Mouse (Mus musculus): ENCODE results near the gene Runx3. TPM values are rescaled to one million over a fixed set of nuclear protein-coding genes. Genes with fewer than 3 reads are reported as not detected.
A peak's percentile ranks its signal among the peaks of the same experiment; 100 is the strongest.

Runx3 gene
- polyA plus RNA-seq, 1 experiment from 2014 or later: 0.54 TPM

DNA sequence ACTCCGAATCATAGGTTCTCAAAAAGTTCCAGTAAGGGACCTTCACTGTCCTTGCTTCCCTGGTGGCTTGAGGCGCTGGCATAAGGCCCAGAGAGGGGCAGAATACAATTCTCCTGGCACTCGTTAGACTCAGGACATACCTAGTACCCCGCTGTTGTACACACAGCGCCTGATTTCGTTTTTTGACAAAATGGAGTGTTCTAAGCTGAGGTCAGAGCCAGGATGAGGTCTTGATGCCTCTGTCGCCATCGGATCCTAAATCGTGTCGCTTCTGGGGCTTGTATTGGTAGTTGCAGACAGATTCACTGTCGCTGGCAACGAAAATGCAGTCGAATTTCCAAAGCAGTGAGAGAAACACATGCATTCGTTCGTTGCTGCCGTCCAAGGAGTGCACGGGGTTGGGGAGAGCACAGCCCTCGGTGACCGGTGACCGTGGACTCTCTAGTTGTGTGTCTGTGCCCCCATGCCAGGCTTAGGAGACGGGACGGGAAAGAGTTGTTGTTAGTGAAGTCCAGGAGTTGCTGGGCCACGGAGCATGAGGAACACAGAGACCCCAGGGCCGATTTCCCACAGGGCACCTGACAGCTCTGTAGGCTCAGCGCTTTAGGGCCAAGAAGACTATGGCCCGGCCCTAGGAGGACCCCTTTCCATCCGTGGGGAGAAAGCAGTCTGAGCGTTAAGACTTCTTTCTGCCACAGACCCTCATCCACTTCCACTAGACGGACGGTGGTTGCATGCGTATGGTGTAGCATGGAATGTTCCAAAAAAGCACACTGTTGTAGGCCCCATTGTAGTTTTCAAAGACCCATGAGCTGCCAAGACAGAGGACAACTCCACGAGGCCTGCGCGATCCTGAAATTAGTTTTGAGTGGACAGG lies 30.9 kb downstream of the Runx3 start:
- H3K9ac ChIP-seq (ENCODE audit: low read length): no peak overlapping the region
- peaks cover 16% of the 10 kb centered on the region; the same call in 1 of the 2 replicates for H3K4me1 ChIP-seq (ENCODE audit: control insufficient read depth, insufficient read depth, low read length)
- no peak for ATAC-seq (ENCODE audit: insufficient read depth, low FRiP score)
- no peaks in the 10 kb centered on the region for H3K36me3 ChIP-seq (ENCODE audit: control insufficient read depth, insufficient read depth, low read length)
- peaks cover 92% of the 10 kb centered on the region for H3K27me3 ChIP-seq (ENCODE audit: control insufficient read depth, insufficient read depth, low read length)
- 16% methylated on average over 34 of the region's 34 CpGs for WGBS
- no peaks in the 10 kb centered on the region for H3K9me3 ChIP-seq (replicated peaks; ENCODE audit: control insufficient read depth, low read length)
- no peak overlapping the region for H3K27ac ChIP-seq (ENCODE audit: low read length)
- H3K4me3 ChIP-seq (replicated peaks; ENCODE audit: low read length): no peak overlapping the region
- no peak overlapping the region for H3K4me2 ChIP-seq (ENCODE audit: low read depth, low read length)

DNA sequence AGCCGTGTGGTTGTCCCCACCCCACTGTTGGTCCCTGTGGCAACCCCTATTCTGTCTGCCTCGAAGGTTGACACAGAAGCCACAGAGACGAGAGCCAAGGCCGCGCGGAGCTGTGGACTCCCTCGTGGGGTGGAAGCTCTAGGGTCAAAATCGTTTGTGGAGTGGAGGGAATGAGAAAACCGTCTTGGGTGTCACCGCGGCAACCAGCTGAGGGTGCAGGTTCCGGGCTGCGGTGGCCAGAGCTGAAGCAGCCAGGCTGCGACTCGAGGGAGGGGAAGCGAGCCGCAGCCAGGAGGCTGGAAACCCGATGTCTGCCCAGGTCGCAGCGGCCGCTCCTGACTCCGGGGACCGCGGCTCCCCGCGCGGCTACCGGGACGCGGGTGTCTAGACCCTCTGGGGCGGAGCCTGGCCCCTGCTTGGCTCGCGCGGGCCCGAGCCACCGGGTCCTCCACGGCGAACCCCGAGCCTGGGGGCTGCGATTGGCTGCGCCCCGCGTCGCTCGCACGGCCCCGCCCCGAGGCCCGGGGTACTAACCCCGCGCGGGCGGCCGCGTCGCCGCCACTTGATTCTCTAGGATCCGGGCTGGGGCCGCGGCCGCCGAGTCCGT lies 31.6 kb downstream of the Runx3 start:
- WGBS: 2% methylated on average over 55 of the region's 63 CpGs
- H3K4me3 ChIP-seq (replicated peaks; ENCODE audit: low read length): peak overlapping the region; percentile 44
- ATAC-seq (ENCODE audit: insufficient read depth, low FRiP score): no peak
- H3K4me1 ChIP-seq (ENCODE audit: control insufficient read depth, insufficient read depth, low read length): peaks cover 9% of the 10 kb centered on the region; the same call in 1 of the 2 replicates
- H3K9me3 ChIP-seq (replicated peaks; ENCODE audit: control insufficient read depth, low read length): no peaks in the 10 kb centered on the region
- H3K9ac ChIP-seq (ENCODE audit: low read length): peak overlapping the region; percentile 64
- H3K36me3 ChIP-seq (ENCODE audit: control insufficient read depth, insufficient read depth, low read length): no peaks in the 10 kb centered on the region
- H3K4me2 ChIP-seq (ENCODE audit: low read depth, low read length): peak overlapping the region; percentile 63
- H3K27ac ChIP-seq (ENCODE audit: low read length): no peak overlapping the region
- H3K27me3 ChIP-seq (ENCODE audit: control insufficient read depth, insufficient read depth, low read length): peaks cover 96% of the 10 kb centered on the region

DNA sequence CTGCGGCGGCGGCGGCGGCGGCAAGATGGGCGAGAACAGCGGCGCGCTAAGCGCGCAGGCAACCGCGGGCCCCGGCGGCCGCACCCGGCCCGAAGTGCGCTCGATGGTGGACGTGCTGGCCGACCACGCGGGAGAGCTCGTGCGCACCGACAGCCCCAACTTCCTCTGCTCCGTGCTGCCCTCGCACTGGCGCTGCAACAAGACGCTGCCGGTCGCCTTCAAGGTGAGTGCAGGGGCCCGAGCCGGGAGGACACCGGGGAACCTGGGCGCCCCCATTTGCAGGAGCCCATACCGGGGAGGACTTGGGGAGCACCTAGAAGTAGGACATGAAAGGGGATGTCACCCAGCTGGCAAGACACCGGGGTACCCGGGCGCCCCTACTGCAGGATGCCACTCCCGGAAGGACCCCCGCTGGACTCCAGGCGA lies 32.4 kb downstream of the Runx3 start:
- WGBS: under 1% methylated on average over 45 of the region's 45 CpGs
- Histone ChIP-seq H3K27me3 (ENCODE audit: control insufficient read depth, insufficient read depth, low read length) (peaks cover 97% of the 10 kb centered on the region), H3K36me3 (ENCODE audit: control insufficient read depth, insufficient read depth, low read length) (no peaks in the 10 kb centered on the region), H3K4me3 (replicated peaks; ENCODE audit: low read length) (peak overlapping the region; percentile 44), H3K9me3 (replicated peaks; ENCODE audit: control insufficient read depth, low read length) (no peaks in the 10 kb centered on the region), H3K9ac (ENCODE audit: low read length) (peak overlapping the region; percentile 64), H3K4me1 (ENCODE audit: control insufficient read depth, insufficient read depth, low read length) (peaks cover 9% of the 10 kb centered on the region; the same call in 1 of the 2 replicates), H3K4me2 (ENCODE audit: low read depth, low read length) (peak overlapping the region; percentile 63), H3K27ac (ENCODE audit: low read length) (no peak overlapping the region)
- ATAC-seq (ENCODE audit: insufficient read depth, low FRiP score): peak; percentile 23; the same call in 1 of the 2 replicates

DNA sequence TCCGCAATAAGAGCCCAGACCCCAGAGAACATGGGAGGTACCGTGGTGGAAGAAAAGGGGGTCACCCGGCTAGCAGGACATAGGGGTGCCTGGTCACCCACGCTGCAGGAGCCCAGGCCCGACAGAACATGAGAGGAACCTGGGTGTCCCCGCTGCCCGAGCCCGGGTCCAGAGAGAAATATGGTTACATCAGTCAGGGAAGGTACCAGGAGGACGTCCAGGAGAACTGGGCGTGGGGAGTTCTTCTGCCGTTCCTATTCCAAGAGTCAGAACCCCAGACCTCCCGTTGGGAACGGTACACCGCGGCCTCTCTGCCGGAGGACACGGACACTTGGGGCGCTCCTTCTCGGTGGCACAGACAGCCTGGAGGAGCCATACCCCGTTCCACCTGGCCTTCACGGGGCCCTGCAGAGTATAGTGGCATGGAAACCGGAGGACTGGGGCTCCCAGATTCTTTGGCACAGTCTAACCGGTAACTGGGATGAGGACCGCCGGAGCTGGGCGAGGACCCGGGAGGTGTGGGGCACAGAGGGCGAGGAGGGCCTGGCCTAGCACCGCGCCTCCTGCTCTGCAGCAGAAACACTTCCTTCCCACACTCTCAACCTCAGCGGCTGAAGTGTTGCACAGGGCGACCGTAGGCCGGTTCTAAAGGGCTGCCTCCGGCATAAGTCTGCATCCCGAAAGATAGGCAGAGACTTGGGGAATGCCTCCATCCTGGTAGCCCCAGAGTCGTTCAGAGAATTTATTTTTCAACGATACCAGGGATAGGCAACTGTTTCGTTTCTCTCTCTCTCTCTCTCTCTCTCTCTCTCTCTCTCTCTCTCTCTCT lies 33.0 kb downstream of the Runx3 start:
- Histone ChIP-seq H3K4me1 (ENCODE audit: control insufficient read depth, insufficient read depth, low read length) (peaks cover 9% of the 10 kb centered on the region; the same call in 1 of the 2 replicates), H3K4me3 (replicated peaks; ENCODE audit: low read length) (peak overlapping the region; percentile 44), H3K9ac (ENCODE audit: low read length) (no peak overlapping the region), H3K27me3 (ENCODE audit: control insufficient read depth, insufficient read depth, low read length) (peaks cover 97% of the 10 kb centered on the region), H3K27ac (ENCODE audit: low read length) (no peak overlapping the region), H3K4me2 (ENCODE audit: low read depth, low read length) (peak overlapping the region; percentile 63; the same call in 1 of the 2 replicates), H3K9me3 (replicated peaks; ENCODE audit: control insufficient read depth, low read length) (no peaks in the 10 kb centered on the region), H3K36me3 (ENCODE audit: control insufficient read depth, insufficient read depth, low read length) (no peaks in the 10 kb centered on the region)
- WGBS: 2% methylated on average over 39 of the region's 39 CpGs
- ATAC-seq (ENCODE audit: insufficient read depth, low FRiP score): no peak

DNA sequence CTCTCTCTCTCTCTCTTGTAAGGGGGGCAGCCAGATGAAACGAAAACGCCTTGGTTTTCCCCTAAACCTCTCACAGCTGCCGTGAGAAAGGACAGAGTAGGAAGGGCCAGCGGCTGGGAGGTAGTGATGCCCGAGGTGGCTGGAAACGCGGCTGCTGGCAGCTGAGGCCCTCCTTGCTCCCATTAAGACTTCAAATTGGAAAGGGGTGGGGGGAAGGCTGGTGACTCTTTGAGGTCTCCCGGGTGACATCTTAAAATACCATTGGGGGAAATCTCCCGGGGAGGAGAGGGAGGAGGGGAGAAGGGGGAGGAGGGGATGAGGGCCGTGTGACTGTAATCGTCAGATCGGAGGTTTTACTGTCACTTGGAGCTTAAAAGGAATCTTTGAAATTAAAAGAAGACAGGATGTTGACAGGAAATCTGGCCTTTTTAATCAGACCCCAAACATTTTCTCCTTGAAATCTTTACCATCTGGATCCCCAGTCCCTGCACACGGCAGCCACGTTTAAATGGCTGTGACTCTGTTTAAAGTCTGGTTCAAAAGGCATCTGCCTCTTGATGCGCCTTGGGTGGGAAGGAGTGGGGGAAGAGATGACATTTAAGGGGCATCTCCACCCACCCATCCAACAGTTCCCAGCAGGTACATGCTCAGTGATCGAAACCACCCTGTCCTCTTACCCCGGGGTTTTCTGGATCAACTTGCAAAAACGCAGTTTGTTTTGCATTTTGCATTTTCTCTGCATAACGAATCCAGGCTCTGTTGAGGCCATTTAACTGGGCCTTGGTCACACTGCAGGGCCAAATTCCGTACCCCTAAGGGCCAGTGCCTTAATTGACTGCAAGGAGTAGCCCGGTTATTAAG lies 33.9 kb downstream of the Runx3 start:
- Histone ChIP-seq H3K9ac (ENCODE audit: low read length) (no peak overlapping the region), H3K36me3 (ENCODE audit: control insufficient read depth, insufficient read depth, low read length) (no peaks in the 10 kb centered on the region), H3K9me3 (replicated peaks; ENCODE audit: control insufficient read depth, low read length) (no peaks in the 10 kb centered on the region), H3K27me3 (ENCODE audit: control insufficient read depth, insufficient read depth, low read length) (peaks cover 97% of the 10 kb centered on the region), H3K4me1 (ENCODE audit: control insufficient read depth, insufficient read depth, low read length) (peaks cover 9% of the 10 kb centered on the region; the same call in 1 of the 2 replicates), H3K27ac (ENCODE audit: low read length) (no peak overlapping the region), H3K4me2 (ENCODE audit: low read depth, low read length) (no peak overlapping the region), H3K4me3 (replicated peaks; ENCODE audit: low read length) (no peak overlapping the region)
- WGBS: 4% methylated on average over 21 of the region's 21 CpGs
- no peak for ATAC-seq (ENCODE audit: insufficient read depth, low FRiP score)

DNA sequence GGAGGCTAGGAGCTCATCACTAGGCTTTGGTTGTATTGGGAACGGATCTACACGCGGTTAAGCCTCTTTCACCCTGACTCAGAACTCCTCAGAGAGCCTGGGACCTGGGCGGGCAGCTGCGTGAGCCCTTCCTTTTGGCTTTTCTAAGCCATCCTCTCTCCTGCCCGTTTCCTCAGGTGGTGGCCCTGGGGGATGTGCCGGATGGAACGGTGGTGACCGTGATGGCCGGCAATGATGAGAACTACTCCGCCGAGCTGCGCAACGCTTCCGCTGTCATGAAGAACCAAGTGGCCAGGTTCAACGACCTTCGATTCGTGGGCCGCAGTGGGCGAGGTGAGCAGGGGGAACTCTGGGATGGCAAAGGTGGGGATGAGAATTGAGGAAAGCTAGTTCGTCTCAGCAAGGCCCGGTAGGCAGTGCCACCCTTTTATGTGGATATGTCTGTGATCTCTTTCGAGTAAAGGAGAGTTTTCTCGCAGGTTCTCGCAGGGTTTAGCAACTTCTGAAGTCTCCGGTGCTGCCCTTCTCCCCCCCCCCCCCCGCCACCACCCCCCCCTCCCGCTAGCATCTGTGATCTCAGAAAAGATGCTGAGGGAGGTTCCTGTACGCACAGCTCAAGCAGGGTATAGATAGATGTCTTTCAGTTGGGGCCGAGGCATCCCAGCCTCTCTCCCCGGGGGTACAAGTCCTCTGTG lies 34.8 kb downstream of the Runx3 start:
- 9% methylated on average over 29 of the region's 31 CpGs for WGBS
- no peak for ATAC-seq (ENCODE audit: insufficient read depth, low FRiP score)
- H3K9me3 ChIP-seq (replicated peaks; ENCODE audit: control insufficient read depth, low read length): no peaks in the 10 kb centered on the region

DNA sequence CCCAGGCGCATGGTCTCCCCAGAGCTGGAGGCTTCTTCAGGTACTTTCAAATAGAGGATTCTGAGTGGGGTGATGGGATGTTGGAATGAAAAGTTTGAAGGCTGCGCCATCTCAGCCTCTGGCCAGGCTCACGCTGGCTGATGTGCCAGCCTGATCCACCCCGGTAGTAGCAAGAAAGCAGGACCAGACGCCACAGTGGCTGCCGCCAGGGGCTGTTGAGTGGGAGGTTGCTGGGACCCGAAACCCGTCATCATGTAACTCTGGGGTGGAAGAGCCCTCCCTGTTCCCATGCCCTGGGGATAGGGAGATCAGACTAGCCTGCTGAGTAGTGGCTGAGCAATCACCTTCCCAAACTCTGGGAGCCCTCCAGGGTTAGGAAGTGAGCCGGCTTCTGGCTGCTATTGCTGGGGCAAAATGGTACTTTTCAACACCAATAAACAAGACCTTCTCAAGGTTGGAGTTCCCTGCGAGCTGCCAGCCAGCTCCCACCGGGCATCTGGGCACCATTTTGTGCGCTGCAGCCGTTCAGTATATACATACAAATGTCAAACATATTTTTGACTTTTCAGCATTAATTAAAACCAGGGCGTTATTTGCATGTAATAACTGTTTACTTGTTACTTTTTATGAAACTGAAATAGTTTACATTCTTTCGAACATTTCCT lies 35.5 kb downstream of the Runx3 start:
- WGBS: 17% methylated on average over 15 of the region's 15 CpGs
- H3K4me3 ChIP-seq (replicated peaks; ENCODE audit: low read length): no peak overlapping the region
- no peaks in the 10 kb centered on the region for H3K9me3 ChIP-seq (replicated peaks; ENCODE audit: control insufficient read depth, low read length)
- H3K4me2 ChIP-seq (ENCODE audit: low read depth, low read length): no peak overlapping the region
- no peaks in the 10 kb centered on the region for H3K36me3 ChIP-seq (ENCODE audit: control insufficient read depth, insufficient read depth, low read length)
- no peak for ATAC-seq (ENCODE audit: insufficient read depth, low FRiP score)
- H3K4me1 ChIP-seq (ENCODE audit: control insufficient read depth, insufficient read depth, low read length): peaks cover 9% of the 10 kb centered on the region; the same call in 1 of the 2 replicates
- H3K9ac ChIP-seq (ENCODE audit: low read length): no peak overlapping the region
- no peak overlapping the region for H3K27ac ChIP-seq (ENCODE audit: low read length)
- H3K27me3 ChIP-seq (ENCODE audit: control insufficient read depth, insufficient read depth, low read length): peaks cover 89% of the 10 kb centered on the region

More for the DNA sequence above, 34.8 kb downstream of the Runx3 start:
- Histone ChIP-seq H3K36me3 (ENCODE audit: control insufficient read depth, insufficient read depth, low read length) (no peaks in the 10 kb centered on the region), H3K27me3 (ENCODE audit: control insufficient read depth, insufficient read depth, low read length) (peaks cover 96% of the 10 kb centered on the region), H3K4me3 (replicated peaks; ENCODE audit: low read length) (no peak overlapping the region), H3K4me1 (ENCODE audit: control insufficient read depth, insufficient read depth, low read length) (peaks cover 9% of the 10 kb centered on the region; the same call in 1 of the 2 replicates), H3K4me2 (ENCODE audit: low read depth, low read length) (no peak overlapping the region), H3K9ac (ENCODE audit: low read length) (no peak overlapping the region), H3K27ac (ENCODE audit: low read length) (no peak overlapping the region)

Data from stomach, embryonic 16.5 days (tissue).